Mouse (Mus musculus) neural tube, embryonic 14.5 days (tissue): ENCODE data around the gene Timp2. TPM values are rescaled to one million over a fixed set of nuclear protein-coding genes. Genes with fewer than 3 reads are reported as not detected.
"Not testable (repeated sequence)": the region's sequence is repeated elsewhere in the genome, so short reads cannot be mapped to it uniquely, and the experiment has no call there.

ENCODE experiments used
- ATAC-seq: fragments of 200-750 bp; cut with Nextera tagmentation; 2 replicates; pipeline ENCODE4 v1.8.0; 2017; ENCODE audit warnings: low read depth, mild to moderate bottlenecking, moderate TSS enrichment, moderate library complexity
- H3K27ac ChIP-seq: fragments of 300-500 bp; sonication (generic); 2 replicates; pipeline ENCODE4 v1.5.1; 2014; ENCODE audit warnings: low read depth, mild to moderate bottlenecking, control low read depth, low read length, moderate library complexity, mixed read lengths
- H3K27me3 ChIP-seq: fragments of 300-500 bp; sonication (generic); 2 replicates; pipeline ENCODE4 v1.6.1; 2014; ENCODE audit warnings: low read length; ENCODE audit not compliant: control insufficient read depth, insufficient read depth
- H3K36me3 ChIP-seq: fragments of 300-500 bp; sonication (generic); 2 replicates; pipeline ENCODE4 v1.6.1; 2014; ENCODE audit warnings: low read length, mixed read lengths; ENCODE audit not compliant: control insufficient read depth, insufficient read depth
- H3K4me1 ChIP-seq: fragments of 300-500 bp; sonication (generic); 2 replicates; pipeline ENCODE4 v1.6.1; 2014; ENCODE audit warnings: low read length; ENCODE audit not compliant: control insufficient read depth, insufficient read depth
- H3K4me2 ChIP-seq: fragments of 300-500 bp; sonication (generic); 2 replicates; pipeline ENCODE4 v1.6.1; 2014; ENCODE audit warnings: mild to moderate bottlenecking, low read depth, low read length, control low read depth
- H3K4me3 ChIP-seq: fragments of 300-500 bp; sonication (generic); 2 replicates; pipeline ENCODE4 v1.5.1; 2014; ENCODE audit warnings: low read depth, low read length, control low read depth, mixed read lengths
- H3K9ac ChIP-seq: fragments of 300-500 bp; sonication (generic); replicated peaks from 2 replicates; pipeline ENCODE4 v1.6.1; 2014; ENCODE audit warnings: low read depth, mild to moderate bottlenecking, control low read depth, low read length, mixed read lengths
- H3K9me3 ChIP-seq: fragments of 300-500 bp; sonication (generic); 2 replicates; pipeline ENCODE4 v1.6.1; 2016; ENCODE audit warnings: low read length; ENCODE audit not compliant: control insufficient read depth
- WGBS: fragments of 180-500 bp; shearing (Covaris S2); extraction: QIAGEN DNeasy Blood & Tissue Kit; methylation state at CpG from one replicate; pipeline ENCODE4 v1.1.7; 2014; 5-methylcytosine and 5-hydroxymethylcytosine counted together
- polyA plus RNA-seq: library from polyadenylated mRNA; unstranded; fragments of >200 nt; fragmentation: Nextera tagmentation; extraction: Ambion mirVana; gene quantifications from 2 replicates; pipeline ENCODE4 v1.2.1, GENCODE M21; 2014

The Timp2 gene
- polyA plus RNA-seq, 1 experiment from 2014 or later, result 91.4 TPM

- H3K27me3 ChIP-seq, result no peaks in the 10 kb centered on the region
- H3K36me3 ChIP-seq, result 0 out of 2 replicates have a peak, but pooled peaks cover 4% of the 10 kb centered on the region
- no peak overlapping the region for H3K4me2 ChIP-seq
- ATAC-seq, result no peak
- no peak overlapping the region for H3K9ac ChIP-seq
- no peak overlapping the region for H3K4me3 ChIP-seq
- no peak overlapping the region for H3K27ac ChIP-seq
- peaks cover 29% of the 10 kb centered on the region for H3K4me1 ChIP-seq
- 91% methylated on average over 5 of the region's 5 CpGs for WGBS
- H3K9me3 ChIP-seq, result no peaks in the 10 kb centered on the region
Observed at GRCm38 (mm10) chr11:118323974-118324373, 31.6 kb downstream of the Timp2 start.

DNA sequence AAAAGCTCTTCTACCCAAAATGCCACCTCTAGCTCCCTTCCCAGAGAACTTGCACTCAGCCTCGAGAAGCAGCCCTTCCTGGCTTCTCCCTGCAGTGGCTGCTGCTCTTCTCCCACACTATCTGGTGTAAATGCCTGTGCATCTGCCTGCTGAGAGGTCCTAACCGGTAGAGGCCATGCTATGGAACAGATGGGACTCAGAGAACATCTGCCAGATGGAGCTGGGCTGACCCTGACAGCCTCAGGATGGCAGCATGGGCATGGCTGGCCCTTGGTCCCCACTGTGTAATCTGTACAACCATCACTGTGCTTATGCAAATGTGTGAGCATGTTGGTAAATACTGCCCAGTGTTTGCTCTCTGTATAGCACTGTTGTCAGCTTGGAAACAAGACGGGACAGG, 32.9 kb downstream of the Timp2 start:
- H3K9me3 ChIP-seq, result no peaks in the 10 kb centered on the region
- 45% methylated on average over 3 of the region's 3 CpGs for WGBS
- no peak overlapping the region for H3K9ac ChIP-seq
- peaks cover 9% of the 10 kb centered on the region; the same call in 1 of the 2 replicates for H3K36me3 ChIP-seq
- no peak for ATAC-seq
- H3K4me1 ChIP-seq, result peaks cover 19% of the 10 kb centered on the region
- no peak overlapping the region for H3K27ac ChIP-seq
- H3K27me3 ChIP-seq, result no peaks in the 10 kb centered on the region
- no peak overlapping the region for H3K4me2 ChIP-seq
- no peak overlapping the region for H3K4me3 ChIP-seq

- Histone ChIP-seq H3K9me3 (no peaks in the 10 kb centered on the region), H3K27me3 (no peaks in the 10 kb centered on the region), H3K27ac (no peak overlapping the region), H3K4me3 (no peak overlapping the region), H3K9ac (no peak overlapping the region), H3K4me2 (no peak overlapping the region), H3K36me3 (peaks cover 9% of the 10 kb centered on the region; the same call in 1 of the 2 replicates), H3K4me1 (peaks cover 12% of the 10 kb centered on the region)
- 73% methylated on average over 4 of the region's 4 CpGs for WGBS
- ATAC-seq, result no peak
Observed at GRCm38 (mm10) chr11:118321971-118322370, 33.6 kb downstream of the Timp2 start.

GRCm38 (mm10) chr11:118321500-118321899, 34.0 kb downstream of the Timp2 start:
- 0 out of 2 replicates have a peak, but pooled peaks have one; percentile 53 for ATAC-seq
- H3K27ac ChIP-seq, result peak overlapping the region; percentile 16; the same call in 1 of the 2 replicates
- no peaks in the 10 kb centered on the region for H3K9me3 ChIP-seq
- WGBS, result 57% methylated on average over 7 of the region's 7 CpGs
- no peaks in the 10 kb centered on the region for H3K27me3 ChIP-seq
- no peak overlapping the region for H3K9ac ChIP-seq
- H3K36me3 ChIP-seq, result peaks cover 9% of the 10 kb centered on the region; the same call in 1 of the 2 replicates
- H3K4me2 ChIP-seq, result no peak overlapping the region
- no peak overlapping the region for H3K4me3 ChIP-seq
- H3K4me1 ChIP-seq, result peaks cover 8% of the 10 kb centered on the region

DNA sequence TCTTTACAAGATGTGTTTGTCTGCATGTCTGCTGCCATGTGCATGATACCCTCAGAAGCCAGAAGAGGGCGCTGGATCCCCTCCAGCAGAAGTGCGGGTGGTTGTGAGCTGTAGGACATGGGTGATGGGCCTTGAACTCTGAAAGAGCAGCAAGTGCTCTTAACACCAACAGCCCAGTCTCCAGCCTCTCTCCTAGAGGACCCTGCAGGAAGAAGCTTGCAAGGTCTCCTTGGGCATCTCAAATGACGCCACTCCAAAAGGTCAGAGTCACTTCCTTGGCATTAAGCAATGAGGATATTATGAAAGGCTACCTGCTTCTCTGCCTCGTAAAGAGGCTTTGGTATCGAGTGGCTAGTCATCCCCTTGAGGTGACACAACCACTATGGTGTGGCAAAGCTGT, 36.9 kb downstream of the Timp2 start:
- H3K9me3 ChIP-seq, result no peaks in the 10 kb centered on the region
- H3K4me3 ChIP-seq, result no peak overlapping the region
- no peak overlapping the region for H3K27ac ChIP-seq
- no peak overlapping the region for H3K9ac ChIP-seq
- H3K27me3 ChIP-seq, result no peaks in the 10 kb centered on the region
- WGBS, result 62% methylated on average over 5 of the region's 5 CpGs
- ATAC-seq, result no peak
- peaks cover 8% of the 10 kb centered on the region; the same call in 1 of the 2 replicates for H3K4me1 ChIP-seq
- H3K4me2 ChIP-seq, result no peak overlapping the region
- peaks cover 9% of the 10 kb centered on the region; the same call in 1 of the 2 replicates for H3K36me3 ChIP-seq

- 31% methylated on average over 7 of the region's 7 CpGs for WGBS
- Histone ChIP-seq H3K27ac (no peak overlapping the region), H3K9me3 (no peaks in the 10 kb centered on the region), H3K9ac (no peak overlapping the region), H3K27me3 (no peaks in the 10 kb centered on the region), H3K4me2 (no peak overlapping the region), H3K4me1 (peaks cover 8% of the 10 kb centered on the region; the same call in 1 of the 2 replicates), H3K4me3 (no peak overlapping the region), H3K36me3 (peaks cover 9% of the 10 kb centered on the region; the same call in 1 of the 2 replicates)
- ATAC-seq, result peak; percentile 58; the same call in 1 of the 2 replicates
Observed at GRCm38 (mm10) chr11:118317129-118317528, 38.4 kb downstream of the Timp2 start.

DNA sequence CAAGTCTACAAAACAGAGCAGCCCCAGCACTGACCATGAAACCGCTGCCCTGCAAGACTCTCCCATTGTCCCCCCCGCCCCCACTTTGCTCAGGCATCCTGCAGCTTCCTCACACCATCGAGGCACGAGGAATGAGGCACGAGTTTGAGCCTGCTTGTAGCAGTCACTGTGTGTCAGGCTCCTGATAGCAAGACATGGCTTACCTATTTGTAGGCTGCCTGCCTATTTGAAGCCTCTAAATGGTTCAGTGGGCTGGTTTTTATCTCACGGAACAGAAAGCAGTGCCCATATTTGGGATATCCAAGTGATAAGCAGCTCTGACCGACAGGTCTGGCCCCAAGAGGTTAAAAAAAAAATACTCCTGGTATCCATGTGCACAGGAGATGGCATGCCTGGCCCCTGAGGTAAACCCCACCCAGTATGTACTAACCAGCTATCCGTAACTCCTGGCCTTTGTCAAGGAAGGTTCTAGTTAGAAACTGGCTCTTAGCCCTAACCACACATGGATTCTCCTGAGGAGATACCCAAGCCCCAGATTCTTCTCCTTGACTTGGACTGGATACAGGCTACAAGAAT, 39.2 kb downstream of the Timp2 start:
- H3K4me1 ChIP-seq, result peaks cover 1% of the 10 kb centered on the region; the same call in 1 of the 2 replicates
- H3K27me3 ChIP-seq, result no peaks in the 10 kb centered on the region
- 90% methylated on average over 8 of the region's 8 CpGs for WGBS
- H3K9me3 ChIP-seq, result no peaks in the 10 kb centered on the region
- no peak for ATAC-seq
- H3K9ac ChIP-seq, result no peak overlapping the region
- H3K4me3 ChIP-seq, result no peak overlapping the region
- H3K4me2 ChIP-seq, result no peak overlapping the region
- H3K27ac ChIP-seq, result no peak overlapping the region
- peaks cover 9% of the 10 kb centered on the region; the same call in 1 of the 2 replicates for H3K36me3 ChIP-seq

- H3K4me3 ChIP-seq, result no peak overlapping the region
- H3K27ac ChIP-seq, result no peak overlapping the region
- no peaks in the 10 kb centered on the region for H3K27me3 ChIP-seq
- WGBS, result 90% methylated on average over 6 of the region's 6 CpGs
- H3K9ac ChIP-seq, result no peak overlapping the region
- peaks cover 9% of the 10 kb centered on the region; the same call in 1 of the 2 replicates for H3K36me3 ChIP-seq
- no peaks in the 10 kb centered on the region for H3K4me1 ChIP-seq
- H3K9me3 ChIP-seq, result no peaks in the 10 kb centered on the region
- no peak for ATAC-seq
- H3K4me2 ChIP-seq, result no peak overlapping the region
Observed at GRCm38 (mm10) chr11:118312132-118312723, 43.3 kb downstream of the Timp2 start.

- not testable (repeated sequence) for H3K36me3 ChIP-seq, H3K4me1 ChIP-seq, ATAC-seq, H3K4me2 ChIP-seq, H3K9me3 ChIP-seq, H3K9ac ChIP-seq, H3K27ac ChIP-seq, H3K27me3 ChIP-seq, H3K4me3 ChIP-seq
- 87% methylated on average over 2 of the region's 2 CpGs for WGBS
Observed at GRCm38 (mm10) chr11:118307962-118308361, 47.6 kb downstream of the Timp2 start.
